Mouse (Mus musculus): Measurements from ENCODE around the gene Zmynd15. TPM values are rescaled to one million over a fixed set of nuclear protein-coding genes. Genes with fewer than 3 reads are reported as not detected.

Gene Zmynd15
- polyA plus RNA-seq, 1 experiment, result 1.3 TPM

- Histone ChIP-seq H3K9ac (ENCODE audit: low read depth, poor library complexity, severe bottlenecking) (no peak overlapping the region), H3K27ac (ENCODE audit: insufficient read depth, low read length) (no peak overlapping the region), H3K9me3 (replicated peaks; ENCODE audit: control insufficient read depth, insufficient read depth, low read length, poor library complexity, severe bottlenecking) (no peaks in the 10 kb centered on the region), H3K4me3 (ENCODE audit: low read depth, low read length) (no peak overlapping the region), H3K36me3 (ENCODE audit: control insufficient read depth, insufficient read depth, low read length, poor library complexity, severe bottlenecking) (no peaks in the 10 kb centered on the region), H3K4me1 (ENCODE audit: control insufficient read depth, insufficient read depth, low read length) (peaks cover 3% of the 10 kb centered on the region), H3K27me3 (ENCODE audit: control insufficient read depth, insufficient read depth, low read length, poor library complexity, severe bottlenecking) (no peaks in the 10 kb centered on the region)
- TF ChIP-seq CTCF (IDR thresholded peaks at IDR 0.05; ENCODE audit: low read depth, low read length) (no peak), POLR2A (IDR thresholded peaks at IDR 0.05; ENCODE audit: insufficient read depth, low read length) (no peak), EP300 (IDR thresholded peaks at IDR 0.05; ENCODE audit: insufficient read depth, low read depth, low read length) (no peak)
These were observed 42.8 kb downstream of the Zmynd15 start for GRCm38 (mm10) chr11:70502018-70502417.

- Histone ChIP-seq H3K27me3 (ENCODE audit: control insufficient read depth, insufficient read depth, low read length, poor library complexity, severe bottlenecking) (no peaks in the 10 kb centered on the region), H3K4me1 (ENCODE audit: control insufficient read depth, insufficient read depth, low read length) (peaks cover 3% of the 10 kb centered on the region), H3K9me3 (replicated peaks; ENCODE audit: control insufficient read depth, insufficient read depth, low read length, poor library complexity, severe bottlenecking) (no peaks in the 10 kb centered on the region), H3K4me3 (ENCODE audit: low read depth, low read length) (peak within 1 kb of the TSS; percentile 9; the same call in 1 of the 2 replicates), H3K9ac (ENCODE audit: low read depth, poor library complexity, severe bottlenecking) (no peak within 1 kb of the TSS), H3K36me3 (ENCODE audit: control insufficient read depth, insufficient read depth, low read length, poor library complexity, severe bottlenecking) (no peaks in the 10 kb centered on the region), H3K27ac (ENCODE audit: insufficient read depth, low read length) (no peak within 1 kb of the TSS)
- peak; percentile 51; the same call in 1 of the 2 replicates for TF ChIP-seq EP300 (IDR thresholded peaks at IDR 0.05; ENCODE audit: insufficient read depth, low read depth, low read length)
- no peak for TF ChIP-seq POLR2A (IDR thresholded peaks at IDR 0.05; ENCODE audit: insufficient read depth, low read length)
- no peak for TF ChIP-seq CTCF (IDR thresholded peaks at IDR 0.05; ENCODE audit: low read depth, low read length)
These were observed 45.7 kb downstream of the Zmynd15 start, which contains the start of gene Tm4sf5 for GRCm38 (mm10) chr11:70504970-70505369. Gene Tm4sf5, plus strand, starts transcription at chr11:70505244.

GRCm38 (mm10) chr11:70506385-70506784 is 47.2 kb downstream of the Zmynd15 start:
- H3K4me1 ChIP-seq (ENCODE audit: control insufficient read depth, insufficient read depth, low read length), result peaks cover 5% of the 10 kb centered on the region
- no peak overlapping the region for H3K4me3 ChIP-seq (ENCODE audit: low read depth, low read length)
- H3K9me3 ChIP-seq (replicated peaks; ENCODE audit: control insufficient read depth, insufficient read depth, low read length, poor library complexity, severe bottlenecking), result no peaks in the 10 kb centered on the region
- no peak overlapping the region for H3K27ac ChIP-seq (ENCODE audit: insufficient read depth, low read length)
- no peak overlapping the region for H3K9ac ChIP-seq (ENCODE audit: low read depth, poor library complexity, severe bottlenecking)
- no peaks in the 10 kb centered on the region for H3K27me3 ChIP-seq (ENCODE audit: control insufficient read depth, insufficient read depth, low read length, poor library complexity, severe bottlenecking)
- TF ChIP-seq CTCF (IDR thresholded peaks at IDR 0.05; ENCODE audit: low read depth, low read length), result peak; percentile 48
- TF ChIP-seq POLR2A (IDR thresholded peaks at IDR 0.05; ENCODE audit: insufficient read depth, low read length), result no peak
- TF ChIP-seq EP300 (IDR thresholded peaks at IDR 0.05; ENCODE audit: insufficient read depth, low read depth, low read length), result no peak
- no peaks in the 10 kb centered on the region for H3K36me3 ChIP-seq (ENCODE audit: control insufficient read depth, insufficient read depth, low read length, poor library complexity, severe bottlenecking)

GRCm38 (mm10) chr11:70506962-70507515 is 47.8 kb downstream of the Zmynd15 start:
- Histone ChIP-seq H3K4me1 (ENCODE audit: control insufficient read depth, insufficient read depth, low read length) (peaks cover 5% of the 10 kb centered on the region), H3K9ac (ENCODE audit: low read depth, poor library complexity, severe bottlenecking) (no peak overlapping the region), H3K27me3 (ENCODE audit: control insufficient read depth, insufficient read depth, low read length, poor library complexity, severe bottlenecking) (no peaks in the 10 kb centered on the region), H3K36me3 (ENCODE audit: control insufficient read depth, insufficient read depth, low read length, poor library complexity, severe bottlenecking) (no peaks in the 10 kb centered on the region), H3K27ac (ENCODE audit: insufficient read depth, low read length) (no peak overlapping the region), H3K9me3 (replicated peaks; ENCODE audit: control insufficient read depth, insufficient read depth, low read length, poor library complexity, severe bottlenecking) (no peaks in the 10 kb centered on the region), H3K4me3 (ENCODE audit: low read depth, low read length) (no peak overlapping the region)
- TF ChIP-seq CTCF (IDR thresholded peaks at IDR 0.05; ENCODE audit: low read depth, low read length), result no peak
- no peak for TF ChIP-seq EP300 (IDR thresholded peaks at IDR 0.05; ENCODE audit: insufficient read depth, low read depth, low read length)
- TF ChIP-seq POLR2A (IDR thresholded peaks at IDR 0.05; ENCODE audit: insufficient read depth, low read length), result no peak

- H3K9ac ChIP-seq (ENCODE audit: low read depth, poor library complexity, severe bottlenecking), result peak overlapping the region; percentile 36
- H3K27ac ChIP-seq (ENCODE audit: insufficient read depth, low read length), result peak overlapping the region; percentile 32; the same call in 1 of the 2 replicates
- no peak for TF ChIP-seq EP300 (IDR thresholded peaks at IDR 0.05; ENCODE audit: insufficient read depth, low read depth, low read length)
- TF ChIP-seq CTCF (IDR thresholded peaks at IDR 0.05; ENCODE audit: low read depth, low read length), result peak; percentile 85
- H3K27me3 ChIP-seq (ENCODE audit: control insufficient read depth, insufficient read depth, low read length, poor library complexity, severe bottlenecking), result no peaks in the 10 kb centered on the region
- H3K36me3 ChIP-seq (ENCODE audit: control insufficient read depth, insufficient read depth, low read length, poor library complexity, severe bottlenecking), result no peaks in the 10 kb centered on the region
- peaks cover 5% of the 10 kb centered on the region for H3K4me1 ChIP-seq (ENCODE audit: control insufficient read depth, insufficient read depth, low read length)
- H3K4me3 ChIP-seq (ENCODE audit: low read depth, low read length), result peak overlapping the region; percentile 39
- H3K9me3 ChIP-seq (replicated peaks; ENCODE audit: control insufficient read depth, insufficient read depth, low read length, poor library complexity, severe bottlenecking), result no peaks in the 10 kb centered on the region
These were observed 50.7 kb downstream of the Zmynd15 start for GRCm38 (mm10) chr11:70509753-70510564.

GRCm38 (mm10) chr11:70511242-70511641 is 52.0 kb downstream of the Zmynd15 start:
- no peak for TF ChIP-seq CTCF (IDR thresholded peaks at IDR 0.05; ENCODE audit: low read depth, low read length)
- no peak for TF ChIP-seq POLR2A (IDR thresholded peaks at IDR 0.05; ENCODE audit: insufficient read depth, low read length)
- TF ChIP-seq EP300 (IDR thresholded peaks at IDR 0.05; ENCODE audit: insufficient read depth, low read depth, low read length), result no peak
- Histone ChIP-seq H3K27ac (ENCODE audit: insufficient read depth, low read length) (no peak overlapping the region), H3K4me1 (ENCODE audit: control insufficient read depth, insufficient read depth, low read length) (peaks cover 2% of the 10 kb centered on the region), H3K27me3 (ENCODE audit: control insufficient read depth, insufficient read depth, low read length, poor library complexity, severe bottlenecking) (no peaks in the 10 kb centered on the region), H3K9ac (ENCODE audit: low read depth, poor library complexity, severe bottlenecking) (no peak overlapping the region), H3K4me3 (ENCODE audit: low read depth, low read length) (no peak overlapping the region), H3K9me3 (replicated peaks; ENCODE audit: control insufficient read depth, insufficient read depth, low read length, poor library complexity, severe bottlenecking) (no peaks in the 10 kb centered on the region), H3K36me3 (ENCODE audit: control insufficient read depth, insufficient read depth, low read length, poor library complexity, severe bottlenecking) (no peaks in the 10 kb centered on the region)

All from ES-Bruce4 (cell line).